Mouse (Mus musculus) megakaryocyte, embryonic 14.5 days (primary cell): Measurements from ENCODE around the gene Tmcc3.

Experiments used
- FLI1 ChIP-seq: IDR thresholded peaks from 2 replicates; pipeline ENCODE4 v1.6.1; 2012; ENCODE audit warnings: low read length, inconsistent platforms, mixed read lengths
- GATA1 ChIP-seq: IDR thresholded peaks from 3 replicates; pipeline ENCODE4 v1.6.1; 2012; ENCODE audit warnings: mixed read lengths, low read length, inconsistent platforms, borderline replicate concordance

GRCm38 (mm10) chr10:94512771-94513170 lies 201.0 kb downstream of the Tmcc3 start:
- no peak for TF ChIP-seq FLI1
- TF ChIP-seq GATA1, result no peak
